Mouse (Mus musculus): ENCODE data around the gene Kcnh4.

- TF ChIP-seq CTCF (IDR thresholded peaks at IDR 0.05; ENCODE audit: extremely low read depth, insufficient read depth, insufficient read length, insufficient replicate concordance), result no peak
- no peak for TF ChIP-seq POLR2A (IDR thresholded peaks at IDR 0.05; ENCODE audit: low read depth, low read length)
These were observed 23.6 kb downstream of the Kcnh4 start for GRCm38 (mm10) chr11:100735954-100736745.

Data from spleen, adult 2 months (tissue).